Mouse (Mus musculus): ENCODE measurements around the gene Asic2. TPM values are rescaled to one million over a fixed set of nuclear protein-coding genes. Genes with fewer than 3 reads are reported as not detected.

The Asic2 gene
- polyA plus RNA-seq, 1 experiment from 2014 or later = 13.9 TPM

DNA sequence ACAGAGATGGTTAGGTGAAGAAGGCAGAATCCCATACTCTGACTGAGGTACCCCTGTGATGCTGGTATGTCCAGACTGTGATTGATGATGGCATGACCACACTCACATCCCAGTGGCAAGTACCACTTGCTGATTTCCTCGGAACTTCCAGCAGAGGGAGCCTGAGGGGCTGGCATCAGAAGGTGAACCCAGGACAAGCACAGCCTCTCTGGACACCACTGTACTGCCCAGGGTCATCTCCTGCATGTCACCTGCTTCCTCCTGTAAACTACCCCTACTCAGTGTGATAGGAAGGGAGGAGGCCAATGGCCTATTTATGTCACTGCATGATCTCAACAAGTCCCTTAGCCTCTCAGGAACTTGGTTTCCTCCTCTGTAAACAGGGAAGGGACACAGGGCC lies 27.3 kb downstream of the Asic2 start:
- H3K4me1 ChIP-seq = no peaks in the 10 kb centered on the region
- no peaks in the 10 kb centered on the region for H3K36me3 ChIP-seq (replicated peaks)
- no peak for ATAC-seq (replicated peaks)
- no peaks in the 10 kb centered on the region for H3K27me3 ChIP-seq (replicated peaks)
- WGBS = 19% methylated on average over 1 of the region's 1 CpGs
- H3K9me3 ChIP-seq = no peaks in the 10 kb centered on the region
- no peak overlapping the region for H3K4me2 ChIP-seq
- no peak overlapping the region for H3K27ac ChIP-seq
- H3K9ac ChIP-seq = no peak overlapping the region
- H3K4me3 ChIP-seq = no peak overlapping the region

DNA sequence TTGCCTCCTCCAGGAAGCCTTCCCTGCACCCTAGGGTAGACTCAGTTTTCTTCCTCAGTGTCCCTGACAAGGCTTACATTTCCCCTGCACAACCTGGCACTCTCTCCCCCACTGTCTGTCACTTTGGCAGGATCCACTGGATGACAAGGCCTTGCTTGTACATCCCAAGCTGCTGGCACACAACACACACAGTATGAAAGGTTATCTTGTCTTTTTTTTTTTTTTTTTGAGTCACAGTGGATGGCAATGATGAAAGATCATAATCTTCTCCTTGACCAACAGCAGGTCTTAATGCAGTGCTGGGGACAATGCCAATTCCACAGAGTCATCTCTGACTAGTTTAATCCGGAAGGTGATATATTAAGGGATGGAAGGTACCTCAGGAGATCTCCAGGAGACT lies 30.7 kb downstream of the Asic2 start:
- no peaks in the 10 kb centered on the region for H3K4me1 ChIP-seq
- ATAC-seq (replicated peaks) = no peak
- H3K27me3 ChIP-seq (replicated peaks) = no peaks in the 10 kb centered on the region
- no peak overlapping the region for H3K9ac ChIP-seq
- H3K4me3 ChIP-seq = no peak overlapping the region
- no peaks in the 10 kb centered on the region for H3K9me3 ChIP-seq
- WGBS = 89% methylated on average over 1 of the region's 1 CpGs
- H3K4me2 ChIP-seq = no peak overlapping the region
- H3K27ac ChIP-seq = no peak overlapping the region
- H3K36me3 ChIP-seq (replicated peaks) = no peaks in the 10 kb centered on the region

DNA sequence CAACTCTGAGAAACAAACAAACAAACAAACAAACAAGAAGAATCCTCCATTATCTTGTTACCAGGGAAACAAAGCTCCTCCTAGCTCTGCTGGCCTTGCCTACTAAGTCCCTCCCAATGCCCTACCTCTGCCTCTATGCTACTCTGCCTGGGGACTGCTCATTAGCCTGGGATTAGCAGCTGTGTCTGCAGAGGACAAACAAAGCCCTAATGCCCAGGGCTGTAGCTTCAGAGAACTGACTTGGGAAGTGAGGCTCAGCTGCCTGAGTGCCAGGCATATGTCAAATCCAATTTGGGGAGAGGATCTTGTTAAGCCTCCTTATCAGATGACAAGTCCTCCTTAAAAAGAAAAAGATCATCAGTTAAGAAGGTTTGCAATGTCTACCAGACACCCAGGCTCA lies 41.9 kb downstream of the Asic2 start:
- Histone ChIP-seq H3K4me1 (no peaks in the 10 kb centered on the region), H3K27ac (no peak overlapping the region; the same call in 1 of the 2 replicates), H3K4me2 (no peak overlapping the region), H3K9ac (no peak overlapping the region), H3K9me3 (no peaks in the 10 kb centered on the region), H3K4me3 (no peak overlapping the region), H3K36me3 (replicated peaks) (no peaks in the 10 kb centered on the region), H3K27me3 (replicated peaks) (no peaks in the 10 kb centered on the region)
- ATAC-seq (replicated peaks) = no peak

DNA sequence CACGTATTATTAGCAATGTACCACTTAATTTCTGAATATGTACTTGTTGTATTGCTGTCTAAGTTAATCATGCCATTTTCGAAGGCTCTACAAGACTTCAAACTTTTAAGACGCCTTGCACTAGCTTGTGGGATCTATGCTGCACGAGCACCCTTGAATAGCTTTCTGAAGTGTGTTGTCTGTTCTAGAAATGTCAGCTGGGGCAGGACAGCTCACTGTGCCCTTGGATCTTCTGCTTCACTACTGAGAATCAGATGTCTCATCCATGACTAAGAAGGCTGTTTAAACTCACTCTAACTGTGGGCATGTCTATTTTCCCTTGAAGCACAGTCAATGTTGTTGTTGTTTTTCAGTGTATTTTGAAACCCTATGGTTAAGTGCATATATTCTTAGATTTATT lies 44.6 kb downstream of the Asic2 start:
- Histone ChIP-seq H3K27me3 (replicated peaks) (no peaks in the 10 kb centered on the region), H3K36me3 (replicated peaks) (no peaks in the 10 kb centered on the region), H3K9me3 (no peaks in the 10 kb centered on the region), H3K27ac (no peak overlapping the region), H3K9ac (no peak overlapping the region), H3K4me3 (no peak overlapping the region), H3K4me1 (no peaks in the 10 kb centered on the region), H3K4me2 (no peak overlapping the region)
- 94% methylated on average over 4 of the region's 4 CpGs for WGBS
- no peak for ATAC-seq (replicated peaks)

DNA sequence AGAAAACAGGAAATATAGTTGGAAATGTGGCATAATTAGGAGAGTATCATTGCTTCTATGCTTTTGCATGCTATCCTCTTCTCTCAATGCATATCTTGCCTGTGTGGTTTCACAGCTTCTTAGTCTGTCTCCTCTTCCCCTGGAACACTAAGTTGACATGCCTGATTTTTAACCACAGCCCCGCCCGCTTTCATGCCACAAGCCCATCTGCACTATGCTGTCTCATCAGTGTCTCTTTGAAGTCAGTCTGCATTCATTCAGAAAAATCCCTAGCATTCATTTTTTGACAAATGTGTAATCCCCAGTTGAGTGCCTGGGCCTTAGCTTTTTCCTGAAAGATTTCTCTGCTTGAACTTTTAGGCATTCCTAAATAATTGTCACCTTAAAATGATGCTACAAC lies 45.2 kb downstream of the Asic2 start:
- WGBS = 81% methylated on average over 2 of the region's 2 CpGs
- H3K36me3 ChIP-seq (replicated peaks) = no peaks in the 10 kb centered on the region
- H3K9ac ChIP-seq = no peak overlapping the region
- H3K4me3 ChIP-seq = no peak overlapping the region
- no peak for ATAC-seq (replicated peaks)
- H3K9me3 ChIP-seq = no peaks in the 10 kb centered on the region
- no peaks in the 10 kb centered on the region for H3K27me3 ChIP-seq (replicated peaks)
- H3K4me1 ChIP-seq = no peaks in the 10 kb centered on the region
- no peak overlapping the region for H3K27ac ChIP-seq
- no peak overlapping the region for H3K4me2 ChIP-seq

DNA sequence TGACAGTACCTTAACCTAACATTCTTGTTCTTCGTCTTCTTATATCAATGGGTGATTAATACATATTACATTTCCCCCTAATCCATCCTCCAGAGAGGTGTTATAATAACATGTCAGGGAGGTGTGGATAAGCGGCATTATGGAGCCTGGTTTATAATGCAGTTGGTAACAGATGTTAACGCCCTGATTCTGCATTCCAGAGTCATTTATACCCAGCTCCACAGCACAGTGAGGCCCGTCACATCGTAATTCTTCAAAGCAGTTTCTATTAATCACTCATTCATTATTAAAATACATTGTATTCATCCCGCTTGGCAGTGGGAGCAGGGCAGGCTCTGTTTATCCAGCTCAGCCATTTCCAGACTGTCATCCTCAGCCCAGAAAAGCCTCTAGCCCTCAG lies 52.8 kb downstream of the Asic2 start:
- Histone ChIP-seq H3K9ac (no peak overlapping the region), H3K4me1 (peaks cover 14% of the 10 kb centered on the region), H3K9me3 (no peaks in the 10 kb centered on the region), H3K4me2 (no peak overlapping the region), H3K27ac (peak overlapping the region; percentile 59), H3K36me3 (replicated peaks) (no peaks in the 10 kb centered on the region), H3K27me3 (replicated peaks) (no peaks in the 10 kb centered on the region), H3K4me3 (no peak overlapping the region)
- WGBS = 27% methylated on average over 6 of the region's 6 CpGs
- peak; percentile 30; the same call in 1 of the 2 replicates for ATAC-seq (replicated peaks)

DNA sequence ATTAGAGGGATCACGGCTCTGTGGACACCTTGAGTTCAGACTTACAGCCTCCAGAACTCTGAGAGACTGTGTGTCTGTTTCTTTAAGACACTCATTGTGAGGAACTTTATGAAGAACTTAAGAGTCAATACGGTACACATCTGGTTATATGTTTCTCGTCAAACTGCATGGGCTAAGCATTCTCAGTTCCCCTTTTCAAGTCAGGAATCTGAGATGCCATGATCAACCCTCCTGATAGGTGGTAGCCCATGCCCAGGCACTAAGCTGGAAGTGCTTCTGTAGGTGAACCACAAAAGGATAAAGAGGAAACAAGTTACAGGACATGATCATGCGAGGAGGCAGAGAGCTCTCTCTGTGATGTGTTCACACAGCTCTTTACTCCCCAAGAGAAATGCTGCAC lies 55.2 kb downstream of the Asic2 start:
- Histone ChIP-seq H3K9me3 (no peaks in the 10 kb centered on the region), H3K4me1 (peaks cover 14% of the 10 kb centered on the region), H3K27me3 (replicated peaks) (no peaks in the 10 kb centered on the region), H3K4me3 (no peak overlapping the region), H3K4me2 (no peak overlapping the region), H3K36me3 (replicated peaks) (no peaks in the 10 kb centered on the region), H3K9ac (no peak overlapping the region), H3K27ac (no peak overlapping the region)
- 88% methylated on average over 4 of the region's 4 CpGs for WGBS
- ATAC-seq (replicated peaks) = no peak

DNA sequence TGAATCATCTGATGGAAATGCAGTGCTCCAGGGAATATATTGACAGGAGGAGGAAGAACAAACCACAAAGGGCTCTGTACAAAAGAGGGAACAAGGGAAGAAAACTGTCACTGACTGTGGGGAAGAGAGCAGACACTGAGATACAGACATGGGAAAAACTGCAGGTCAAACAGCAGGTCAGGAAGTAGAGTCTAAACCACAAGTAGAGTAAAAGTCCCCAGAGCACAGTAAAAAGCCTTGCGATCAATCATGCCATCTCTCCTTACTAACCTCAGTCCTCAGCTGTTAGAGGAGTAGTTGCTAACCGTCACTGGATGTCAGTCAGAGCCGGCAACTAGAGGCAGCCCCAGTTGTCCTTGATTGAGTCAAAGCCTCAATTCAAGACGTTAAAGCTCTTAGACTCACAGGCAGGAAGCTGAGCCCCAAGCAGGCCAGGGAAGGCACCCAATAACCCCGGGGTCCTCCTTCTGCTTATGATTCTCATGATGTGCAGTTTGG lies 58.8 kb downstream of the Asic2 start:
- WGBS = 83% methylated on average over 5 of the region's 5 CpGs
- Histone ChIP-seq H3K4me1 (no peaks in the 10 kb centered on the region), H3K27ac (no peak overlapping the region), H3K4me3 (no peak overlapping the region), H3K27me3 (replicated peaks) (no peaks in the 10 kb centered on the region), H3K9ac (no peak overlapping the region), H3K9me3 (no peaks in the 10 kb centered on the region), H3K36me3 (replicated peaks) (no peaks in the 10 kb centered on the region), H3K4me2 (no peak overlapping the region)
- no peak for ATAC-seq (replicated peaks)

DNA sequence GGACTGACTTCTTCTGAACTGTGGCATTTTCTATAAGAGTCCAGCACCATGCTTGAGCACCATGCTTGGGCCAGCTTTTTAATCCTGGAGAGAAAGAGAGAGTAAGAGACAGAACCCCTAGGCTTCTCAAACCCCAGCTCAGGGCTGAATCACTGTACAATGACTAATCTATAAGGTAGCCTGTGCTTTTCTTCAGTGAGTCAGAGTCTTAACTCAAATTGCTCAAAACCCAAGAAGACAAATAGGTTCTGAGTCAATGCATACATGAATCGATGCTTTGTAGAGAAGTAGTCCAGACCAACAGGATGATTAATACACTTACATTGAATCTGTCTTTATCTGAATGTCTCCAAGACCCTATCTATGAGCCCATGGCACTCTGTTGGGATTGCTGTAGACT lies 59.5 kb downstream of the Asic2 start:
- no peaks in the 10 kb centered on the region for H3K9me3 ChIP-seq
- H3K36me3 ChIP-seq (replicated peaks) = no peaks in the 10 kb centered on the region
- no peak overlapping the region for H3K4me2 ChIP-seq
- H3K4me1 ChIP-seq = no peaks in the 10 kb centered on the region
- no peak overlapping the region for H3K27ac ChIP-seq
- H3K9ac ChIP-seq = no peak overlapping the region
- WGBS = 100% methylated on average over 1 of the region's 1 CpGs
- H3K4me3 ChIP-seq = no peak overlapping the region
- H3K27me3 ChIP-seq (replicated peaks) = no peaks in the 10 kb centered on the region
- no peak for ATAC-seq (replicated peaks)

DNA sequence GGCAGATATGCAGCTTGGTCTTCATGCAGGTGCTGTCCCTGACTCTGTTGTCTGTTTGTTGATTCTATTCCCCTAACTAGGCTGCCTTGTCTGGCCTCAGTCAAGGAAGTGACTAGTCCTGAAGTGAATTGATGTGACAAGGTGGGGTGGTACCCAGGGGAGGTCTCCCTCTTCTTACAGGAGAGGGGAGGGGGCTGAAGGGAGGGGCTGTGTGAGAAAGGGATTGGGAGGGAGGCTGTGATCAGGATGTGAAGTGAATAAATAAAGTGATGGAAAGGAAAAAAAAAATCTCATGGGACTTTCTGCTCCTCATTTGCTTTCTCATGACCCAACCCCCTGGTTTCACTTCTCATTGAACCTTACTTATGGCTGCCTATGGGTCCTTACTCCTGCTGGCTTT lies 65.9 kb downstream of the Asic2 start:
- no peak overlapping the region for H3K4me3 ChIP-seq
- H3K4me2 ChIP-seq = no peak overlapping the region
- no peak overlapping the region for H3K27ac ChIP-seq
- H3K27me3 ChIP-seq (replicated peaks) = no peaks in the 10 kb centered on the region
- H3K9ac ChIP-seq = no peak overlapping the region
- ATAC-seq (replicated peaks) = no peak
- H3K36me3 ChIP-seq (replicated peaks) = no peaks in the 10 kb centered on the region
- H3K4me1 ChIP-seq = peaks cover 18% of the 10 kb centered on the region
- H3K9me3 ChIP-seq = no peaks in the 10 kb centered on the region

DNA sequence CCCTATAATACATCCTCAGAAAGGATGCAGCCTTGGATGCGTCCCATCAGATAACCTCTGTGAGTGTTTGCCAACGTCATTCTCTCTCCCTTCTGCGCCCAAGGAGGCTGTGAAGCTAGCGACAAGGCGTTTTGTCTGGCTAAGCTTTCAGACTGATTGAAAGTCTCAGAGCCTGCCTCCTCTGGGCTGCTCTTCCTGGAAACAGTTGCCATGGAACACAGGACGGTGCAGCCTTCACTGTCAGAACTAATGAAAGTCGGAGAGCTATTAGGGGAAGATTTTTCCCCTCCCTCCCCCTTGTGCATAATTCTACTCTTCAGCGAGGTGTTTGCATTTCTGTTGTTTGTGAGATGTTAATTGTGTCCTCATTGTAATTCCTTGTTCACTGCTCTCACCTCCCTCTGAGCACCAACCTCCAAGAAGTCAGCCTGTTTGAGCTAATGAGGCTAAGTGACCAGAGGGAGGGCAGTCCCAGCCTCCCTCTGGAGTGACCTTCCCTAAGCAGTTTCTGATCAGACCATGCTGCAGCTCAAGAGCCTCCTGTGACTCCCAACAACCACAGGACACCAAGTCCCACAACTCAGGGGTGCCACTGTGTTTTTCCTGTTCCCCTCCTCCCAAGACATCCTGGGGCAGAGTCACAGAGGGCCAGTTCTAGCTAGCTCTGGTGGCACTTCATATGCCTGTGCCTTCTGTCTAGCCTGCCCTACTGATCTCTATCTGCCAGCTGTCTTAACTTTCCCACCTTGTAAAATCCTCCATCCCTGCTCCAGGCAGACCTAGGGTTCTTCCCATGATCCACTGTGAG lies 70.5 kb downstream of the Asic2 start:
- peak; percentile 88 for ATAC-seq (replicated peaks)
- Histone ChIP-seq H3K4me1 (peaks cover 25% of the 10 kb centered on the region), H3K36me3 (replicated peaks) (no peaks in the 10 kb centered on the region), H3K9ac (0 out of 2 replicates have a peak overlapping the region, but pooled peaks have one; percentile 10), H3K4me3 (no peak overlapping the region), H3K4me2 (peak overlapping the region; percentile 19; the same call in 1 of the 2 replicates), H3K9me3 (no peaks in the 10 kb centered on the region), H3K27me3 (replicated peaks) (no peaks in the 10 kb centered on the region), H3K27ac (peak overlapping the region; percentile 76)
- WGBS = 1% methylated on average over 8 of the region's 8 CpGs

DNA sequence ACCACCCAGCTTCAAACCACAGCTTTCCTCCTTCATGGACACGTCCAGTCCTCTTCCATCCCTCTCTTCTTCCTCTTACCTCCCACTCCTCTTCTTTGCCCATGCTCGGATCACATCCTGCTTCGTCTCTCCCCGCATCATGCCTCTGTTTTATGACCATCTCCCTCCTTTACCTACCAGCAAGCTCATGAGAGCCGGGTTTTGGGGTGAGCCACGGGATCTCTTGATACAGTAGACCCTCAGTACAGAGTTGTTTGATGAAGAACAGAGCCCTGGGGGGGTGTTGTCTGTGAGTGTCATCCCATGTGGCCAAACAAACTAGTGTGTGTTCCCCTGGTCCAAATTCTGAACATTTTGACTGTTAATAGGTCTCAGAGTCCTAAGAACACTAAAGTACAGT lies 71.7 kb downstream of the Asic2 start:
- Histone ChIP-seq H3K4me1 (peaks cover 25% of the 10 kb centered on the region), H3K27me3 (replicated peaks) (no peaks in the 10 kb centered on the region), H3K9me3 (no peaks in the 10 kb centered on the region), H3K4me3 (no peak overlapping the region), H3K9ac (no peak overlapping the region), H3K4me2 (no peak overlapping the region), H3K36me3 (replicated peaks) (no peaks in the 10 kb centered on the region), H3K27ac (peak overlapping the region; percentile 76; the same call in 1 of the 2 replicates)
- no peak for ATAC-seq (replicated peaks)
- WGBS = 94% methylated on average over 6 of the region's 6 CpGs

All from midbrain, embryonic 15.5 days (tissue).